Mouse (Mus musculus) spleen, adult 2 months (tissue): ENCODE measurements at regions not wholly inside any gene's neighbourhood (a gene's known extent, or its start where the extent isn't known, plus 50 kb on each side); places are given as distances from the start of the nearest gene placed in this dataset.

Source experiments
- CTCF ChIP-seq: fragments of 200-500 bp; IDR thresholded peaks from 2 replicates; pipeline ENCODE4 v1.5.1; 2011; ENCODE audit warnings: mild to moderate bottlenecking, inconsistent platforms; ENCODE audit not compliant: insufficient read depth, insufficient read length, insufficient replicate concordance; ENCODE audit errors: extremely low read depth
- POLR2A ChIP-seq: fragments of 200-500 bp; IDR thresholded peaks from 2 replicates; pipeline ENCODE4 v1.6.1; 2011; ENCODE audit warnings: low read depth, low read length, inconsistent platforms

- TF ChIP-seq CTCF = no peak
- no peak for TF ChIP-seq POLR2A
Observed at GRCm38 (mm10) chr2:147788001-147788400, 258.8 kb downstream of the Foxa2 start.
